Mouse (Mus musculus): Measurements from ENCODE around the gene Spa17.

The Spa17 gene

DNA sequence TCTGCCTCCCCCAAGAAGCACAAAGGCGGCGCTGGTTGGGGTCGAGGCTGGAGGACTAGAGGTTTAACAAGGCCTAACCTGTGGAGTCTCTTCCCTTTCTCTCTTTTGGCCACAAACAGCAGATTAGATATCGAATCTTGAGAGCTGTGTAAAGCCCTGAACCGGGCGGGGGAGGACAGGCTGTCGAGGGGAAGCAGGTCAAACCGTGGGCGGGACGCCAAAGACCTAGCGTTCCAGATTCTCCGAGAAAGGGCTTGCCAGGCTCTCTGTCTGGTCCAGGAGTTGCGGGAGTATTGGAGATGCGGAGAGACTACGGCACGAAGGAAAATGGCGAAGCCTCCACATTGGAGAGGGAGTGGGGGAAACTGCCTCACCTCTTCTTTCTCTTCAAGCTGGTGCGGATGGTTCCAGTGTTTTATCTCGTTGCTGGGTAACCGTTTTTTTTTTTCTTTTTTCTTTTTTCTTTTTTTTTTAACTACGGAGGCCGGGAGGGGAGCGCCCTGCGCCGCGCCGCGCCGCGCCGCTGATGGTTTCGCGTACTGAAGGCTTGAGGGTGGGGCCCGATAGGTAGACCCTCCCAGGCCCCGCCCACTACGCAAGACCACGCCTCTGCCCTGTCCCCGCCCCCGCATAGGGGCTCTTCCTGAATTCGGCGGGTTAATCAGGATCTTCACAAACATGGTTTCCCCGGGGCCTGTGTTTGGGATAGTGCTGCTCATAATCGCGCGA, at the start of gene Spa17:
Gene Spa17, minus strand, starts transcription at position 541 of the 729 bp plus-strand sequence.
- DNase-seq (ENCODE audit: extremely low spot score) = peak; percentile 94

GRCm38 (mm10) chr9:37663210-37663609, 49.7 kb upstream of the Spa17 start:
- DNase-seq (ENCODE audit: extremely low spot score) = no peak

DNA sequence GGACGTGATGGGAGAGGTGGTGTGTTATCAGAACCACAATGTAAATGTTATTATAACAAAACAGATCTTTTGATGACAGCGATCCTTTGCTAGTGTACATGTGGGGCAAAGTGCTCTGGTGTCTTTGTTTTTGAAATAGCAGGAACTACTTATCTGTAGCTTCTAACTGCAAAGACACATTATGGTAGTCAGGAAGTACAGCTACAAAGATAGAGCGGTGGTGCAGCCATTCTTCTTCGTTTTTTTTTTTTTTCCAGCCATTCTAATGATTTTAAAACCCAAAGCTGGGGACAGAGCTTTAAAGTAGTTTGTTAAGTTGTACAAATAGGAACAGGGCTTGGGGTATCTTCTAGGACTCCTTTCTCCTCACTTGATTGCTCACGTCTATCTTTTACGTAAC, 45.9 kb upstream of the Spa17 start:
- DNase-seq (ENCODE audit: extremely low spot score) = no peak

- DNase-seq (ENCODE audit: extremely low spot score) = peak; percentile 87
Observed at GRCm38 (mm10) chr9:37656931-37657481, 43.5 kb upstream of the Spa17 start, which contains the start of gene Tbrg1. Gene Tbrg1 (minus strand): TSS chr9:37657312.

GRCm38 (mm10) chr9:37656439-37656881, 42.9 kb upstream of the Spa17 start:
- DNase-seq (ENCODE audit: extremely low spot score) = no peak

DNA sequence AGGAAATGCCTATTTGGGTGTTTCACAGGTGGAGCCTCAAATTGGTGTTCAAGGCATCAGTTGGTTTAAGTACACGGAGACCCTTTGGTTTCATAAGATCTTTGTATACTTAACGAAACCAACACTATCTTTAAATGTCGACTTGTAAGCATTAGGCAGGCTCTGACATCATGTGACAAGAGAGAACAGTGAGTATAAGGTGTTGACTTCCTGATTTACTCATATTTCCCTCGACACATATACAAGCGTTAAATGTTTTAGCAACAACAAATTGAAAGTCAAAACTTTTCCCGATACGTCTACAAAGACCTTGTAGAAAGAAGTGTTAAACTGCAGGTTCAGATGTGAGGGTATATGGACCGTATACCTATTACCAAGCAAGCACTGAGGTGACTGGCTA, 42.4 kb upstream of the Spa17 start:
- DNase-seq (ENCODE audit: extremely low spot score) = no peak

DNA sequence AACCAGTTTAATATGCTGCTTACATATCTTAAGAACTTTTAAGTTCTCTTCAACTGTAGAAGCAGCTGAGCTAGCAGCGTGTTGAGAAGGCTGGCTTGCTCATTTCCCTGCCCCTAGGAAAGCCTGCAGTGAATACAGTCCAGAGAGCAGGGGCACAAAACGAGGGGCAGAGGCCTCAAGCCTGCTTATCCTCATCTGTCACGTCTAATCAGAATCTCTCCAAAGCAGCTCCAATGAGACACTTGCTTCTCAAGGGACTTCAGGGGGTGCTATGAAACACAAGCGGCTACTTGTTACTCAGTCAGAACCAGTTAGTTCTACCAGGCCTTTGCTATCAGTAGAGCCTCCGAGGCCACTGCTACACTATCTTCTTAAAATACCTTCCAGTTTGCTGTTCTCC, 40.3 kb upstream of the Spa17 start:
- no peak for DNase-seq (ENCODE audit: extremely low spot score)

DNA sequence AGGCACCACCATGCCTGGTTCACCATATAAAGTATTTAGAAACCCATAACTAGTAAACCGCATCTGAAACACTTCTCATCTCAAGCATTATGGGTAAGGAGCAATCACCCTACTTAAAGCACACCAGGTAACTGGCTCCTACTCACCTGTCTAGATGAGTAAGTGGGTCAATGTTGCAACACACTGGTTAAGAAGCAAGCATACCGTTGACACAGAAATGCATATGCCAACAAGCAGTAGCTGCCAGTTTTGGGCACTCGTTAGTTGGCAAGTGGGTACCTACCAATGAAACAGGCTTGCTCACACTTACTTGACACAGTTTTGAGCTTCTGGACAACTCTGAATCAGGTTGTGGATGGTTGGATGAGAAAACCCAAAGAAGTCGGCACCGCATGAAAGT, 37.1 kb upstream of the Spa17 start:
- no peak for DNase-seq (ENCODE audit: extremely low spot score)

DNA sequence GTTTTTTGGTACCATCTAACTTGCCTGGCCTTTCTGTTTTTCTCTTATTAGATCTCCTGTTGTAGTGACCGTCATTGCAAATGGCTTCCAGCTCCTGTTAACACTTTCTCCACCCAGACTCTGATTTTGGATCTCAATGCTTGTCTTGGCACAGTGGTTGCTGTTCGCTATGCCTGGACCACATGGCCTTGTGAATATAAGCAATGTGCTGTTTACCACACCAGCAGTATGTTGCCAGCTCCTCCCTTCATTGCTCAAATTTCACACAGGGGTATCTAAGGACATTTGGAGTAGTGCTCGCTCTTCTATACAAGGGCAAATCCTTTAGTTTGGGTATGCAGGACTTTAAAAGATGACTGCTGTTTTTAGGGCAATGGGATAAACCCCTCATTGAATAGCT, 32.7 kb upstream of the Spa17 start:
- DNase-seq (ENCODE audit: extremely low spot score) = no peak

DNA sequence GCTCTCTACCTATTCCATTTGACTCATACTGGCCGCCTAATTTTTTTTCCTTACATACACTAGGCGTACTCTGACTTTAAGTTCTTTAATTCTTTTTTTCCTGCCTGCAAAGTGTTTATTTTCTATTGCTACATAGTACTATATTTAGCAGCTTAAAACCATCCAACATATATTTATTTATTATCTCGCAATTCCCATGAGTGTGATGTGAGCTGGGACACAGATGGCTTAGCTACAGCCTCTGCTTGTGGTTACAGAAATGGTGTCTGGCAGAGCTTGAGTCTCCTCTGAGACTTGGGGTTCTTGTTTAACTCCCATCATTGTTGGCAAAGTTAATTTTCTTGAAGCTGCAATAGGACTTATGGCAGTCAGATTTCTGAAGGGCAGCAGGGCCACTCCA, 25.2 kb upstream of the Spa17 start:
- no peak for DNase-seq (ENCODE audit: extremely low spot score)

- DNase-seq (ENCODE audit: extremely low spot score) = no peak
Observed at GRCm38 (mm10) chr9:37636800-37637542, 23.4 kb upstream of the Spa17 start.

DNA sequence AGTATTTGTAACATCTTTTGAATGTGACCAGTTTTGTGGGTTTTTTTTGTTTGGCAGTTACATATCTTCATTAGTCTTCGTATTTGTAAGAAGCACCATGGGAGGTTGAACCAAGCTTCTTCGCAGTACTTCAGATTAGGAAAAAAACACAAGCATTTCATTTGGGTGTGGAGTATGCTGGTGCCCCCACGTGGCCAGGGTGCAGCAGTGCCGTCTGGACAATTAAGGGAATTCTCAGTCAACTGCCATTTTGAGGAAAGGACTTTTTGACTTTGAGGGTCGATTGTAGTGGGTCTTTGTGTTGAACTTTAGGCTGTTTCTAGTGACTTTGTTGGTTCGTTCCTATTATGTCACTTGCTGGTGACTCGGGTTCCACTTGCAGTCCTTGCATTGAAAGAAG, 22.8 kb upstream of the Spa17 start:
- DNase-seq (ENCODE audit: extremely low spot score) = peak; percentile 47

DNA sequence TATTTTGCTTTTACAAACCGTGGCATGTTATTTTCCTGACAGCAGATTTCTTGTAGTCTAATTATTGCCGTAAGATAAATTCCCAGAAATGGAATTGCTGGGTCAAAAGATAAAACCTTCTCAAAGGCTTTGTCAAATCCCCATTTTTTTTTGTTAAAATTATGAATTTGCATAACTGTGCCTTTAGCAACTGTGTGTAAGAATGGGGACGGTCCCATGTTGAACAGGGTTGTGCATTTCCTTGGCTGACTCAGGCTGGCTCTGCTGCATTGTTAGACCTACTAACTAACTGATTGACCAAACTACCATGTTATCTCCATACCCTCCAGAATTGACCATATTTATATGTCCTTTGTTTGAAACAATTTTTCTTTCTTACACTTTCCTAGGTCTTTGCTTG, 20.7 kb upstream of the Spa17 start:
- no peak for DNase-seq (ENCODE audit: extremely low spot score)

- DNase-seq (ENCODE audit: extremely low spot score) = no peak
Observed at GRCm38 (mm10) chr9:37632305-37632704, 18.8 kb upstream of the Spa17 start.

DNA sequence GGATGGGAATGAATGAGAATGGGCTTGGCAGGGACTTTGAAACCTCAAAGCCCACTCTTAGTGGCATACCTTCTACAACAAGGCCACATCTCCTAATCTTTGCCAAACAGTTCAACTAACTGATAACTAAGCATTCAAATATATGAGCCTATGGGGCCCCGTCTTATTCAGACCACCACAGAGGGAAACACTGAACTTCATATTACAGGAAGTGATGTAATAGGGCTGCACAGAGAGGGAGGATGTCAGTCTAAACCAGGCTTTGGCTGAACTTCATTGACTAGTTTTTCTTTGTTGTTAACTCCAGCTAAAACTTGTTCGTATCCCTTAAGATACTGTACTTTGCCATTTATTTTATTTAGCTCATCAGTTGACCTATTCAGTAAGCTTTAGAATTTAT, 16.4 kb upstream of the Spa17 start:
- DNase-seq (ENCODE audit: extremely low spot score) = no peak

DNA sequence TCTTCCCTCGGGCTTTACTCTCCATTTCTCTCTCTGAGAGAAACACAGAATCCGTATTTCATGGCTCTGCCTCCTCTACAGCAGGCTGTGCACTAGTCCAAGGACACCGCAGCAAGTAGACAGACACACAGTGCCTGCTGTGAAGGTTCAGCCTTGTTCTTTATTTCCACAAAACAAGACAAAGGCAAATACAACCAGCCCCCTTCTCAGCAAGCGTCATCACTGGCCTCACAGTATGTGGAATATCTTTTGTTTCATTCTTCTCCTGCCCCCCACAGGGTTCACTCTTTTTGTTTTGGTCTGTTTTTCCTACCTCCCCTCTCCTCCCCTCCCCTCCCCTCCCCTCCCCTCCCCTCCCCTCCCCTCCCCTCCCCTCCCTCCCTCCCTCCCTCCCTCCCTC, 15.1 kb upstream of the Spa17 start:
- DNase-seq (ENCODE audit: extremely low spot score) = no peak

- no peak for DNase-seq (ENCODE audit: extremely low spot score)
Observed at GRCm38 (mm10) chr9:37627263-37627662, 13.7 kb upstream of the Spa17 start.

GRCm38 (mm10) chr9:37626103-37626567, 12.6 kb upstream of the Spa17 start:
- DNase-seq (ENCODE audit: extremely low spot score) = no peak

- no peak for DNase-seq (ENCODE audit: extremely low spot score)
Observed at GRCm38 (mm10) chr9:37625641-37626040, 12.1 kb upstream of the Spa17 start.

DNA sequence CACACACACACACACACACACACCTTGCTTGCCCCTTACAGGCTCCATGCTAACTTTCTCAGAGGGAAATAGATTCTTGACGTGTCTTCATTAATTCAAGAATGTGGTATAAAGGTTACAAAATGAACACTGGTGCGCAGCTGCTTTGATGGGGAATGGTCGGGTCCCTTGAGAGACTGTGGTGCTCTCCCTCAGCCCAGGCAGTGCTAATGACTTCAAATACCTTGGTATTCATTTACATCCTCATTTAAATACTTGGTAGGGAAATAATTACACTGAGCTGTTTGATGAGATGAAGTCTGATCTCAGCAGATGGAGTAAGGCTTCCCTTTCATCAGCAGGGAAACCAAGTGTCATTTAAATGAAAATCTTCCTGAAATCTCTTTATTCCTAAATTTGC, 11.6 kb upstream of the Spa17 start:
- DNase-seq (ENCODE audit: extremely low spot score) = no peak

- DNase-seq (ENCODE audit: extremely low spot score) = no peak
Observed at GRCm38 (mm10) chr9:37624502-37624901, 11.0 kb upstream of the Spa17 start.

- DNase-seq (ENCODE audit: extremely low spot score) = no peak
Observed at GRCm38 (mm10) chr9:37623981-37624380, 10.5 kb upstream of the Spa17 start.

- no peak for DNase-seq (ENCODE audit: extremely low spot score)
Observed at GRCm38 (mm10) chr9:37621290-37621689, 7.8 kb upstream of the Spa17 start.

Data from embryo, embryonic 9.5 days (tissue).